Mouse (Mus musculus) hindbrain, embryonic 11.5 days (tissue): Measurements from ENCODE around the gene Tmf1. TPM values are rescaled to one million over a fixed set of nuclear protein-coding genes. Genes with fewer than 3 reads are reported as not detected.

Experiments used
- ATAC-seq: fragments of 200-750 bp; cut with Nextera tagmentation; 2 replicates; pipeline ENCODE4 v1.8.0; 2017; ENCODE audit warnings: mild to moderate bottlenecking, moderate TSS enrichment, moderate library complexity; ENCODE audit not compliant: low FRiP score
- DNase-seq: peaks from one replicate; pipeline ENCODE4 v3.0.0-alpha.2; 2015; ENCODE audit warnings: low spot score
- H3K27ac ChIP-seq: fragments of 300-500 bp; sonication (generic); 2 replicates; pipeline ENCODE4 v1.5.1; 2014; ENCODE audit warnings: mild to moderate bottlenecking, low read depth, low read length
- H3K27me3 ChIP-seq: fragments of 300-500 bp; sonication (generic); 2 replicates; pipeline ENCODE4 v1.6.1; 2014; ENCODE audit warnings: mild to moderate bottlenecking, low read length, moderate library complexity, mixed read lengths; ENCODE audit not compliant: control insufficient read depth, insufficient read depth
- H3K36me3 ChIP-seq: fragments of 300-500 bp; sonication (generic); 2 replicates; pipeline ENCODE4 v1.6.1; 2014; ENCODE audit warnings: mild to moderate bottlenecking, low read length, moderate library complexity, mixed read lengths; ENCODE audit not compliant: control insufficient read depth, insufficient read depth
- H3K4me1 ChIP-seq: fragments of 300-500 bp; sonication (generic); replicated peaks from 2 replicates; pipeline ENCODE4 v1.6.1; 2014; ENCODE audit warnings: low read length, mixed read lengths; ENCODE audit not compliant: control insufficient read depth, insufficient read depth
- H3K4me2 ChIP-seq: fragments of 300-500 bp; sonication (generic); replicated peaks from 2 replicates; pipeline ENCODE4 v1.6.1; 2014; ENCODE audit warnings: mild to moderate bottlenecking, low read depth, low read length
- H3K4me3 ChIP-seq: fragments of 300-500 bp; sonication (generic); 2 replicates; pipeline ENCODE4 v1.5.1; 2014; ENCODE audit warnings: low read depth, low read length
- H3K9ac ChIP-seq: fragments of 300-500 bp; sonication (generic); 2 replicates; pipeline ENCODE4 v1.6.1; 2014; ENCODE audit warnings: low read depth, low read length
- H3K9me3 ChIP-seq: fragments of 300-500 bp; sonication (generic); 2 replicates; pipeline ENCODE4 v1.6.1; 2016; ENCODE audit warnings: low read length; ENCODE audit not compliant: control insufficient read depth
- WGBS: fragments of 180-500 bp; shearing (Covaris S2); extraction: QIAGEN DNeasy Blood & Tissue Kit; methylation state at CpG from one replicate; pipeline ENCODE4 v1.1.7; 2014; 5-methylcytosine and 5-hydroxymethylcytosine counted together
- polyA plus RNA-seq: library from polyadenylated mRNA; unstranded; fragments of >200 nt; fragmentation: Nextera tagmentation; extraction: Ambion mirVana; gene quantifications from 2 replicates; pipeline ENCODE4 v1.2.1, GENCODE M21; 2014

Tmf1 gene
- polyA plus RNA-seq, 1 experiment from 2014 or later: 42.5 TPM

- no peak overlapping the region for H3K4me2 ChIP-seq
- H3K36me3 ChIP-seq: no peaks in the 10 kb centered on the region
- 71% methylated on average over 2 of the region's 5 CpGs for WGBS
- H3K9me3 ChIP-seq: no peaks in the 10 kb centered on the region
- ATAC-seq (no peak), DNase-seq (no peak)
- H3K4me1 ChIP-seq: no peaks in the 10 kb centered on the region
- no peaks in the 10 kb centered on the region for H3K27me3 ChIP-seq
- H3K27ac ChIP-seq: no peak overlapping the region
- H3K4me3 ChIP-seq: no peak overlapping the region
- H3K9ac ChIP-seq: no peak overlapping the region
Observed at GRCm38 (mm10) chr6:97220672-97221071, 41.8 kb upstream of the Tmf1 start.

GRCm38 (mm10) chr6:97216154-97216821 is 37.4 kb upstream of the Tmf1 start:
- H3K36me3 ChIP-seq: no peaks in the 10 kb centered on the region
- no peak overlapping the region for H3K4me3 ChIP-seq
- WGBS: 90% methylated on average over 4 of the region's 4 CpGs
- H3K4me2 ChIP-seq: no peak overlapping the region
- no peak overlapping the region for H3K9ac ChIP-seq
- no peaks in the 10 kb centered on the region for H3K4me1 ChIP-seq
- DNase-seq (no peak), ATAC-seq (no peak)
- no peak overlapping the region for H3K27ac ChIP-seq
- no peaks in the 10 kb centered on the region for H3K27me3 ChIP-seq
- H3K9me3 ChIP-seq: no peaks in the 10 kb centered on the region

DNA sequence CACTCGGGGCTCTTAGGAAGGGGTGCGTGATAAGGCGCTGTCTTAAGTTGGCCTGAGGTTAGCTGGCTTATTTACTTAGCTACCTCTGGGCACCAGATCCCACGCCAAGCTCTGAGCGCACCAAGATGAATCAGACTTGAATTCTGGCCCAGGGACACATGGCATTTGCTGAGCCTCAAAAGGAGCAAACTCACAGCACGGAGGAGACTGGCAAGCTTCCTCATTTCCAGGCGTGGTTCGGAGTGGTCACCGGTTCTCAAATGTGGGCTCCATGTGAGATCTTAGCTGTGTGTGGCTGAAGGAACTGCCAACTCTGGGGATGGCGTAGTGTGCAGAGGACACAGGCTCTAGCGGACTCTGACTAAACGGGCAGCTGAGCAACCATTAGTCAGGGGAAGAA is 33.1 kb upstream of the Tmf1 start:
- WGBS: 81% methylated on average over 12 of the region's 12 CpGs
- Histone ChIP-seq H3K36me3 (no peaks in the 10 kb centered on the region), H3K4me3 (no peak overlapping the region), H3K9me3 (no peaks in the 10 kb centered on the region), H3K27me3 (no peaks in the 10 kb centered on the region), H3K4me1 (no peaks in the 10 kb centered on the region), H3K27ac (no peak overlapping the region), H3K4me2 (peak overlapping the region; percentile 81; the same call in 1 of the 2 replicates), H3K9ac (no peak overlapping the region)
- no peak for DNase-seq
- no peak for ATAC-seq

DNA sequence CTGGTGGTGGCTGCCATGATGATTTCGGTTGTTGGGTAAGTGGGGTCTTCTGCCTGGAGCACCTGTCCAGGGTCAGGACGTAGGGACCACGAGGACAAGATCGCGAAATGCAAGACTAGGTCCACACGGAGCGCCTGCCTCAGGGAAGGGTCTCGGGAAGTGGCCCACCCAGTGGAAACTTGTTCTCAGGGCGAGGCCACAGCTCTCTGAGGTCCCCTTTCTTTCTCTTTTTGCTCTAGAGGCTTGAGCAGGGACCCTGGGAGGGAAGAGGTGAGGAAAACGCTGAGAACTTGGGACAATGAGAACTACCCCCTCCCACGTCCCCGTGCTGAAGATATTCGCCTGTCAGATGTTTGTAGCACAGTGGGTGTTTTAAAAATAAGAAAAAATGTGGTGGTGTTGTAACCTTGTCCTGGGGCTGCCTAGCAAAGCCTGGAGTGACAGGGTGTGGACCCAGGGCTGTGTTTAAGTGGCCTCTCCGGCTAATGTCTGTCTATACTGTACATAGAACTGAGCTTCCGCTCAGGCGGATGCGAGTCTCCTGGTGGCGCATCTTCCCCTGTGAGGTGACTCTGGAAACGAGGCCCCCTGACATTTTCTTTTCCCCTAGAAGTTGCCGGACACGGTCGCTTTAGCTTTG is 32.2 kb upstream of the Tmf1 start:
- WGBS: 4% methylated on average over 22 of the region's 22 CpGs
- Histone ChIP-seq H3K27me3 (no peaks in the 10 kb centered on the region), H3K9me3 (no peaks in the 10 kb centered on the region), H3K9ac (peak overlapping the region; percentile 75), H3K4me1 (no peaks in the 10 kb centered on the region), H3K4me3 (peak overlapping the region; percentile 64), H3K36me3 (no peaks in the 10 kb centered on the region), H3K27ac (peak overlapping the region; percentile 42; the same call in 1 of the 2 replicates), H3K4me2 (peak overlapping the region; percentile 81)
- ATAC-seq (peak; percentile 67), DNase-seq (no peak)

DNA sequence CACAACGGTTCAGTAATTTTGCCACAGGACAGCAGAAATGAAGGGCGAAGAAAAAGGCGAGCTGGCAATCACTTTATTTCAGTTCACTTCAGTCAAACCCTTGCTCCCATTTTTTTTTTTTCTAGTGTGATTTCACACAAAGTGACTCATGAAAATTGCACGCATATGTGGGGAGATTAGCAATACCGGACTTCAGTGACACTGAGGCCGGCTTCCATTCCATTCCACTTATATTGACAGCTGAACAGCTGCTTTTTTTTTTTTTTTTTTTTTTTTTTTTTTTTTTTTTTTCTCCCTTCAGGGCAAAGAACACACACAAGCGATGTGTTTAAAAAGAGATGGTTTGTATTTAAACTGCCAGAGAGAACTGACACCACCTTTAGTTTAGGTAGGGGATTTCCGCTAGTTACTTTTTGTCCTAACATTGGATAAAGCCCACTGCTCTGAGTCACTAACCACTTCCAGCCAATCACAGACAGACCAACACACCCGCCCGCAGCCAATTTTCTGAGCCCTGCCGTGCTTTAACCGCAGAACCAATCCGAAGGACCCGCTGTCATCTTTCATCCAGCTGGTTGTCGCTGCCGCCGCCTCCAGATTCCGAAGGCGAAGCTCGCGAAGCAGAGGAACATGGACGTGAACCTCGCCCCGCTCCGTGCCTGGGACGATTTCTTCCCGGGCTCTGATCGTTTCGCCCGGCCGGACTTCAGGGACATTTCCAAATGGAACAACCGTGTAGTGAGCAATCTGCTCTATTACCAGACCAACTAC is 31.5 kb upstream of the Tmf1 start, which contains the start of gene Arl6ip5:
Arl6ip5 (plus strand) TSS at position 499 of the 771 bp plus-strand sequence.
- DNase-seq (peak; percentile 88), ATAC-seq (peak; percentile 67)
- peak within 1 kb of the TSS; percentile 81 for H3K4me2 ChIP-seq
- H3K27me3 ChIP-seq: no peaks in the 10 kb centered on the region
- no peaks in the 10 kb centered on the region for H3K9me3 ChIP-seq
- H3K36me3 ChIP-seq: no peaks in the 10 kb centered on the region
- H3K9ac ChIP-seq: peak within 1 kb of the TSS; percentile 75
- H3K4me1 ChIP-seq: no peaks in the 10 kb centered on the region
- peak within 1 kb of the TSS; percentile 42; the same call in 1 of the 2 replicates for H3K27ac ChIP-seq
- H3K4me3 ChIP-seq: peak within 1 kb of the TSS; percentile 64
- WGBS: 11% methylated on average over 32 of the region's 32 CpGs

DNA sequence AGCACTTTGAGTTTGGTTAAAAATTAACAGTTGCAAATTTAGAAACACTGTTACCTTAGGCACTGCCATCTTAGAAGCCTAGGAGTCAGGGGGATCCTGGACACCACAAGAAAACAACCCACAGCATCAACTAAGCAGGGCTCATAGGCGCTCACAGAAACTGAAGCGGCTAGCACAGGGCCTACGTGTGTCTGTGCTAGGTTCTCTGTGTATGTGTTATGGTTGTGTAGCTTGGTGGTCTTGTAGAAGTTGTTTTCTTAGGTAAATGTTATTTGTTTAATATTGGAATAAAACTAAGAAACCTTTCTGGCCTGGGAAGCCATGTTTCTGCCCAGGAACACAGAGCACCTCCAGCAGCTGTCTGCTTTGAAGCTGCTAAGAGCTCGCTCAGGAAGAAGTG is 30.8 kb upstream of the Tmf1 start:
- 82% methylated on average over 4 of the region's 4 CpGs for WGBS
- no peaks in the 10 kb centered on the region for H3K4me1 ChIP-seq
- no peak overlapping the region for H3K27ac ChIP-seq

GRCm38 (mm10) chr6:97209201-97209600 is 30.3 kb upstream of the Tmf1 start:
- ATAC-seq (no peak), DNase-seq (no peak)
- no peaks in the 10 kb centered on the region for H3K4me1 ChIP-seq
- no peaks in the 10 kb centered on the region for H3K36me3 ChIP-seq
- no peak overlapping the region for H3K27ac ChIP-seq
- H3K9ac ChIP-seq: no peak overlapping the region
- H3K4me3 ChIP-seq: no peak overlapping the region
- H3K4me2 ChIP-seq: no peak overlapping the region
- 49% methylated on average over 3 of the region's 3 CpGs for WGBS
- H3K27me3 ChIP-seq: no peaks in the 10 kb centered on the region
- no peaks in the 10 kb centered on the region for H3K9me3 ChIP-seq

More for the DNA sequence above, 30.8 kb upstream of the Tmf1 start:
- ATAC-seq (no peak), DNase-seq (no peak)
- Histone ChIP-seq H3K9ac (no peak overlapping the region), H3K36me3 (no peaks in the 10 kb centered on the region), H3K9me3 (no peaks in the 10 kb centered on the region), H3K4me3 (no peak overlapping the region), H3K27me3 (no peaks in the 10 kb centered on the region), H3K4me2 (no peak overlapping the region)

DNA sequence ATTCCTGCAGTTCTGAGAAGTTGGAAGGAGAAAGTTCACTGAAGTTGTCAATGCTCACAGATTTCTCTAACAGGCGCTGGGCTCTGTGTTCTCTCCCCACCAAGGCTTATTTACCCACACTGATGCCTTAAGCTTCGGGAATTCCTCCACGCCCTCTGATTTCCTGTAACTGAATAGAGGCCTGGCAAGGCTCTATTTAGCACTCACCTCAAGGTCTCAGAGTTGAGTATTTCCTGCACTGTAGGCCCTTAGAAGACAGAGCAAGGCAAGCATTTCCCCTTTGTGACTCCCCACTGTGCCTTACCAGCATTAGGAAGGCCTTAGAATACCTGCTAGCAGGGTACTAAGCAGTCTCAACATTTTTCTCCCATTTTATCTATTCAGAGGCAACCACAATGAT is 29.5 kb upstream of the Tmf1 start:
- Histone ChIP-seq H3K4me3 (no peak overlapping the region), H3K9ac (no peak overlapping the region), H3K27me3 (no peaks in the 10 kb centered on the region), H3K4me1 (no peaks in the 10 kb centered on the region), H3K9me3 (no peaks in the 10 kb centered on the region), H3K4me2 (no peak overlapping the region), H3K27ac (no peak overlapping the region), H3K36me3 (no peaks in the 10 kb centered on the region)
- no peak for ATAC-seq
- no peak for DNase-seq
- WGBS: 35% methylated on average over 3 of the region's 3 CpGs
